Mouse (Mus musculus) left cerebral cortex, adult 9 months (tissue): Measurements from ENCODE around the gene Tppp3.

ENCODE experiments used
- DNase-seq, 2 experiments: peaks; one replicate each; pipeline ENCODE4 v3.0.0; 2022; ENCODE audit warnings: low spot score in 2 of 2

The Tppp3 gene

DNA sequence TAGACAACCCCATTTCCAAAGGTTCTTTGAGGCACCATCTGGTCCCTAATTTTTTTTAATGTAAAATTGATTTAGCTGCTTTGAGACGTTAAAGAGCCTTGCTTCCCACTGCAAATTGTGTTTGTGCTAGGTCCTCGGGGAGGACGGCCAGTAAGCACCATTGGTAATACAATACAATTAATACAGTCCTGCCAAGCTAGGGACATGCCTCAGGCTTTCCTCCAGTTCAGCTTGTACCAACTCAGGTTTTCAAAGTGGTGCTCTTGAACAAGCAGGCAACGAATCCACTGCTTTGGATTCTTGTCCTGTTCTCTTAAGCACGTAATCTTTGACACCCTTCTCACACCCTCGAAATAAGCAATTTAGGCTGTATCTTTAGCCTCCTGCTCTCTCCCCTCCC is 38.3 kb downstream of the Tppp3 start:
- no peak for DNase-seq

DNA sequence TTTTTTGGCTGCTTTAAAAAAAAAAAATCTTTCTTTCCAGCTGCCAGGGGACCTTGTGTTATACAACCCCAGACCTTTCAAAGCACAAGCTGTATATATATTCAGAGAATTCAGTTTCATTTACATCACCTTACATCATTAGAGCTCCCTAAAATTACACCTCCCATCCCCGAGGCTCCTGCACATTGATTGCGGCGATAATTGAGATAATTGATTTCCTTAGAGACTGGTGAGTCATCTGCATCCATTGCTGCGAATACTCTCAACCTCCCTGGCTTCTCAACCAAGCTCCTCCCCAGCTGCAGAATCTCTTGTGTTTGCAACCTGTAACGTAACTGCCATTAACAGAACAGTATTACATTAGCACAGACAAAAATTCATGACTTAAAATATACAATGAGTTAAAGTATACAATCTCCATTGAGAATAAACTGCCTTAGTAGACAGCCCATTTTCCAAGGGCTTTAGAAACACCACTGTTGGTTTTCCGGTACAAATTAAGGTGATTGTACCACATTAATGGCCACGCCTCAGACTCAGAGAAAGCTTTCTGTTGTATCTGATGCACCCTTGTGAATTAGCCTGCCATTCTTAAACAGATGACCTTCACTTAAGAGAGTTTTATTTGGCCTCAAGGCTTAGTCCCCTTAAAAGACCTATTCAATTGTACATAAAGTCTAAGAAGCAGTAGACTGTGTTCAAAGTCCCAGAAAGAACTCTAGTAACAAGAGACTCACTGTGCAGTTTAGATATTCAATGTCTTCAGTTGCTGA is 39.4 kb downstream of the Tppp3 start:
- no peak for DNase-seq

DNA sequence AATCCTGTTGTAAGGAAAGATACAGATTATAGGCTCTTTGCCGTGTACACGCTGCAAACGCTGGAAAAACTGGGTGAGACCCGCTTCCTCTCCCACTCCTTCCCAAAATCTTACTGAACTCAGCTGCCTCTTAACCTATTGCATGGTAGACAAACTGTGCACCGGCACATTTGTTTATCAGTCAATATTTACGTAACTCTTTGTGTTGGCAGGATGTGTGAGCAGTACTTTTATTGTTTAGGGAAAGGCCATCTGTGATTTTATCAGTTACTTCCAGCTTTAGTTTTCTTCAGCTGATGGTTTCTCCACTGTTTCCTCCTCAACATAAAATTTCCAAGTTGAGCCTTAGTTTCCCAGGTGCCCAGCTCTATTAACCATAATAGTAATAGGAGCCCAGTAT is 44.4 kb downstream of the Tppp3 start:
- DNase-seq, result no peak

DNA sequence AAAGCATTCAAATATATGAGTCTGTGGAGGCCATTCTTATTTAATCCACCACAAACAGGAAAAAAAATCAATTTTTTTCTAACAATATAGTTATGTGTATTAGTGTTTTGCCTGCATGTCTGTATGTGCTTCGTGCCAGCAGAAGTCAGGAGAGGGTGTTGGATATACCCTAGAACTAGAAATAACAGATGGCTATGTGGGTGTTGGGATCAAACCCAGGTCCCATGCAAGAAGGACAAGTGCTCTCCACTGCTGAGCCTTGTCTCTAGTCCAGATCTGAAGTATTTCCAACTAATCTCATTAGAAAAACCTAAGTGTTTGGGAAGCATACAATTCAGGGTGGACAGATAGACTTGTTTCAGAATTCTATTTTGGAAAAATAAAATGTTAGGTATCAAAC is 49.3 kb downstream of the Tppp3 start:
- no peak for DNase-seq

DNA sequence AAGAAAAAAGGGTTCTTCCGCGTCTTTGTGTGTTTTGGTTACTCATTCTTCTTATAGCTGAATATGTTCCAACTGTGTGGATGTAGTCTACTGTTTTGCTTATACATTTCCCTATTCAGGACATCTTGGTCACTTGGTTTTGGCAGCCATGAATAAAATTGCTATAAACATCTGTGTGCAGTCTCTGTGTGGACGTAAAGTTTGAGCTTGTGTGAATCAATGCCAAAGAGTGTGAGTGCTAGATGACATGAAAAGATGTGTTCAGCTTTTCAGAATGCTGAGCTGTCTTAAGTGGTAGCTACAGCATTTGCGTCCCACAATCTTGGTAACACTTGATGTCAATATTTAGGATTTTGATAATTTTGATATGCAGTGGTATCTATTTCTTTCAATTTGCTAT is 51.5 kb downstream of the Tppp3 start:
- DNase-seq, result no peak

DNA sequence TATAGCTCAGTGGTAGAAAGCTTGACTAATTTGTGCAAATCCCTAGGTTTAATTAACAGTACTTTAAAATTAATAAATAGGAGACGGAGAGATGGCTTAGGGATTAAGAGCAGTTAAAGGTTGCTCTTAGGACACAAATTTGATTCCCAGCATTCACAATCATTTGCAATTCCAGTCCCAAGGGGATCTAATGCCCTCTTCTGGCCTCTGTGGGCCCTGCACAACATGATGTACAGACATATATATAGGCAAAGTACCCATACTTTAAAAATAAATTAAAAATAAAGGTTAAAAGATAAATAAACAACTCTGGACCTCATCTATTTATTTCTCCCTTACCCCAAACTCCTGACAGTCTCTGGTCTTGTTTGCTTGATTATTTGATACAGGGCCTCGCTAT is 52.3 kb downstream of the Tppp3 start:
- no peak for DNase-seq
